ENCODE assay signal across 12 mouse cellular contexts in genomic region chr5:115018813-115019212, GRCm38 (mm10). TPM values are rescaled to one million over a fixed set of nuclear protein-coding genes. Genes with fewer than 3 reads are reported as not detected.
DNase-seq lines count a peak whose midpoint lies in the region; ATAC-seq and TF ChIP-seq lines count a peak whose summit lies in the region.
"Had no signal": no experiment of that assay in that cellular context is flagged by ENCODE, and none has a peak within 500 bp of the region (broad histone marks: within the 10 kb centered on the region; RNA-seq: fewer than 3 reads in every experiment).

No protein-coding gene starts in this region.

- peak overlapping the region; percentile 49 for H3K4me2 ChIP-seq in heart, embryonic 12.5 days

- no peak for DNase-seq in heart, postnatal 4 days
- peak; percentile 14 for DNase-seq in induced T-regulatory cell, adult 2 months (ENCODE audit: low read depth)
- DNase-seq in lung, postnatal 25 days (ENCODE audit: low spot score) = peak; percentile 9
- DNase-seq in right cerebral cortex, postnatal 14 days = no peak
- DNase-seq in layer of hippocampus, adult 8-10 months (ENCODE audit: low spot score in 2 of 2) = no peak
- DNase-seq: cerebellum, adult 18-20 months had no signal

- TF ChIP-seq POLR2A in bone marrow, adult 2 months (IDR thresholded peaks at IDR 0.05; ENCODE audit: borderline replicate concordance, control insufficient read depth, low read depth, low read length) = no peak

- TF ChIP-seq CTCF in bone marrow, adult 2 months (IDR thresholded peaks at IDR 0.05; ENCODE audit: control insufficient read depth, insufficient read depth, low read length) = no peak

- no peaks in the 10 kb centered on the region for H3K9me3 ChIP-seq in heart, embryonic 12.5 days (replicated peaks)

- H3K4me3 ChIP-seq in heart, embryonic 12.5 days = no peak overlapping the region
- H3K4me3 ChIP-seq in bone marrow, adult 2 months (replicated peaks; ENCODE audit: control insufficient read depth, low read depth, low read length) = no peak overlapping the region
- H3K4me3 ChIP-seq: forebrain, embryonic 10.5 days had no signal

- peak overlapping the region; percentile 83 for H3K27ac ChIP-seq in heart, embryonic 12.5 days (ENCODE audit: poor library complexity, severe bottlenecking)
- peak overlapping the region; percentile 42 for H3K27ac ChIP-seq in bone marrow, adult 2 months (ENCODE audit: control insufficient read depth, insufficient read depth, low read depth, low read length, poor library complexity)
- H3K27ac ChIP-seq: forebrain, embryonic 10.5 days; hindbrain, postnatal 0 days had no signal

- H3K36me3 ChIP-seq in heart, embryonic 12.5 days = peaks cover 4% of the 10 kb centered on the region; the same call in 1 of the 2 replicates

- peak overlapping the region; percentile 69; the same call in 1 of the 2 replicates for H3K9ac ChIP-seq in heart, embryonic 12.5 days

- no peaks in the 10 kb centered on the region for H3K27me3 ChIP-seq in heart, embryonic 12.5 days (replicated peaks)

- H3K4me1 ChIP-seq in heart, embryonic 12.5 days (replicated peaks) = peaks cover 41% of the 10 kb centered on the region
- H3K4me1 ChIP-seq in bone marrow, adult 2 months (ENCODE audit: control insufficient read depth, insufficient read depth, low read length) = peaks cover 8% of the 10 kb centered on the region

- WGBS in heart, embryonic 12.5 days = 21% methylated on average over 4 of the region's 4 CpGs
- 9% methylated on average over 4 of the region's 4 CpGs for WGBS in bone marrow, adult 2 months

- ATAC-seq in heart, embryonic 12.5 days (ENCODE audit: insufficient number of reproducible peaks, low FRiP score) = no peak
- ATAC-seq in activated CD4-positive, CD25-positive, alpha-beta regulatory T cell, adult 4 months = no peak
- ATAC-seq: hindbrain, postnatal 0 days had no signal

RNA-seq across cellular contexts. Expression of gene Sppl3, which starts 7.9 kb away (rescaled TPM):
- polyA plus RNA-seq in heart, embryonic 12.5 days (2016; fragmentation: Nextera tagmentation; extraction: Ambion mirVana) = 18.2 and 18.9 TPM in 2 replicates
- total RNA-seq in heart, postnatal 4 days (2021) = 10 to 100 TPM; 52.1 to 53.3 TPM
- 33.9 and 44.8 TPM in 2 replicates for polyA plus RNA-seq in bone marrow, adult 2 months (2011; ENCODE audit: insufficient read depth, insufficient read length, low replicate concordance, missing spikeins)
- total RNA-seq in layer of hippocampus, adult 8-10 months (2022) = 10 to 100 TPM; 71.6 to 80.6 (median 77.4) TPM
- polyA plus RNA-seq in activated CD4-positive, CD25-positive, alpha-beta regulatory T cell, adult 4 months (2017; shearing (Covaris generic)) = 10 to 100 TPM; 12.2 to 13.3 TPM

RNA-seq across cellular contexts. Expression of gene Hnf1a, which starts 47.9 kb away (rescaled TPM):
- 0.05 and 0.19 TPM in 2 replicates for polyA plus RNA-seq in heart, embryonic 12.5 days (2016; fragmentation: Nextera tagmentation; extraction: Ambion mirVana)
- not detected for total RNA-seq in heart, postnatal 4 days (2021)
- polyA plus RNA-seq in bone marrow, adult 2 months (2011; ENCODE audit: insufficient read depth, insufficient read length, low replicate concordance, missing spikeins) = not detected in 2 replicates
- not detected for total RNA-seq in layer of hippocampus, adult 8-10 months (2022)
- polyA plus RNA-seq in activated CD4-positive, CD25-positive, alpha-beta regulatory T cell, adult 4 months (2017; shearing (Covaris generic)) = under 1 TPM in 1 of 2 experiments, not detected in 1; 0.13 TPM
- total RNA-seq: hindbrain, postnatal 0 days; left cerebral cortex, postnatal 14 days had no signal
- polyA plus RNA-seq: forebrain, embryonic 10.5 days had no signal

Comparison
In these comparisons a context has a peak if more than half of its experiments do, and no peak if none do; other contexts are left out.
1. DNase-seq: peak in induced T-regulatory cell, adult 2 months (single experiment) and lung, postnatal 25 days (single experiment); none in heart, postnatal 4 days (single experiment), right cerebral cortex, postnatal 14 days (single experiment) and layer of hippocampus, adult 8-10 months (0 of 2).